Mouse (Mus musculus) brain, embryonic 14.5 days (tissue): ENCODE measurements around the gene Gm49352. TPM values are rescaled to one million over a fixed set of nuclear protein-coding genes. Genes with fewer than 3 reads are reported as not detected.
"Not testable (repeated sequence)": the region's sequence is repeated elsewhere in the genome, so short reads cannot be mapped to it uniquely, and the experiment has no call there.

Source experiments
- DNase-seq: peaks from one replicate; pipeline ENCODE4 v3.0.0-alpha.2; 2011; ENCODE audit warnings: low read depth
- CTCF ChIP-seq: fragments of 200-500 bp; IDR thresholded peaks from 2 replicates; pipeline ENCODE4 v1.5.1; 2012; ENCODE audit warnings: inconsistent platforms, mild to moderate bottlenecking, moderate library complexity, borderline replicate concordance; ENCODE audit not compliant: insufficient read depth, insufficient read length; ENCODE audit errors: extremely low read depth
- POLR2A ChIP-seq: fragments of 200-500 bp; IDR thresholded peaks from 2 replicates; pipeline ENCODE4 v1.6.1; 2012; ENCODE audit warnings: mild to moderate bottlenecking, inconsistent platforms, borderline replicate concordance; ENCODE audit not compliant: poor library complexity, insufficient read depth, insufficient read length, severe bottlenecking; ENCODE audit errors: extremely low read depth
- polyA plus RNA-seq: library from polyadenylated mRNA; depleted of rRNA; stranded (reverse); fragments of >200 nt; gene quantifications from 2 replicates; pipeline ENCODE4 v1.2.3, GENCODE M21; 2012; rRNA removed

Gene Gm49352
- polyA plus RNA-seq = not detected in 2 replicates

DNA sequence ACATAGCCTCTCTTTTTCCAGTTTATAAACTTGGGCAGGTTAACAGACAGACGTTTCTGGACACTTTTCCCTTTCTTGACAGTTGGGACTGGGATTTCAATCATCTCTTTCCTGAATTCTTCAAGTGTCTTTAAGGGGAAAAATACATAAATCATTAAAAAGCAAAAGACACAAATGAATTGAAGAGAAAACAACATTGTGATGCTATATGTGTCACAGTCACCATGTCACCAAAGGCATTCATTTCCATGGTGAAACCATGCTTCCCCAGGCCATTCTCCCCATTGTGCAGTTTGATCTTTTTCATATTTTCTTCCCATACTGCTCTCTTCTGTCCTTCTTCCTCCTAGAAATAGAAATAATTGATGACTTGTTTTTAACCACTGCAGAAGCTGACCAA, at the start of gene Gm49352:
TSS of gene Gm49352 (minus strand) at position 101 of the 400 bp plus-strand sequence.
- DNase-seq = not testable (repeated sequence)

DNA sequence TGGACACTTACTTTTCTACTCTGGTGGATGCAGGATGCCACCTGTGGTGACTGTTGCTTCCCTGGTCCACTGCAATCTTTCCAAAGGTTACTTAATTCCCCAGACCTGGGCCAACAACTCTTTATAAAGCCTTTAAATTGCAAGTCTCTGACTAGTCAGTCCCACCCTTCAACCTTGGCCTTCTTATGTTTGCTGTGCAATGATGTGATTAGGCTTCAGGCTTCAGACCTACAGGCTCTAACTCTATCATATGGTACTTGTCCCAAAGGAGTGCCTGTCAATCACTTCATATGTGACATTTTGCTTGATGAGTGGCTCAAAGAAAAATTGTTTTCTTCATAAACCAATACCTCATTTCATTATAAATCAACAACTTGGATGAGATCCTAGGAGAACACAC, 2.1 kb upstream of the Gm49352 start, which contains the start of gene Cts3:
TSS of gene Cts3 (minus strand) at position 101 of the 400 bp plus-strand sequence.
- no peak for DNase-seq

DNA sequence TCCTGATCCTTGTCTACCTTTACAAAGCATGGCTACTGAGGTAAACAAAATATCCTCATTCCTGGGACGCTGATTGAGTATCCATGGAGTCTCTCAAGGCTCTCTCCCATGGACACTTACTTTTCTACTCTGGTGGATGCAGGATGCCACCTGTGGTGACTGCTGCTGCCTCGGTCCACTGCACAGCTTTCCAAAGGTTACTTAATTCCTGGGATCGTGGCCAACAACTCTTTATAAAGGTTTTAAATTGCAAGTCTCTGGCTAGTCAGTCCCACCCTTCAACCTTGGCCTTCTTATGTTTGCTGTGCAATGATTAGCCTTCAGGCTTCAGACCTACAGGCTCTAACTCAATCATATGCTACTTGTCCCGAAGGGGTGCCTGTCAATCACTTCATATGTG, 26.3 kb downstream of the Gm49352 start, which contains the start of gene Ctsm:
TSS of gene Ctsm (minus strand) at position 209 of the 400 bp plus-strand sequence.
- TF ChIP-seq POLR2A (no peak), CTCF (no peak)
- no peak for DNase-seq

More for the DNA sequence above, 2.1 kb upstream of the Gm49352 start, which contains the start of gene Cts3:
- TF ChIP-seq CTCF (no peak), POLR2A (no peak)

Other genes with a start within 250 kb of the Gm49352 start
- not detected in 2 replicates for gene Cts7, start 210.0 kb downstream of the Gm49352 start, polyA plus RNA-seq
- gene Ctsm, start 26.3 kb downstream of the Gm49352 start, polyA plus RNA-seq = 0.07 TPM in 1 of 2 replicates, not detected in the other
- 0.06 TPM in 1 of 2 replicates, not detected in the other for gene Cts3, start 2.0 kb upstream of the Gm49352 start, polyA plus RNA-seq